Comparison of ENCODE assay signal across 16 mouse cellular contexts in genomic region chr13:112584556-112585237, GRCm38 (mm10). TPM values are rescaled to one million over a fixed set of nuclear protein-coding genes. Genes with fewer than 3 reads are reported as not detected.
"Had no signal": no experiment of that assay in that cellular context is flagged by ENCODE, and none has a peak within 500 bp of the region (broad histone marks: within the 10 kb centered on the region; RNA-seq: fewer than 3 reads in every experiment).

No protein-coding gene starts in this region.

- H3K4me1 ChIP-seq: stomach, embryonic 15.5 days had no signal

- H3K4me2 ChIP-seq: neural tube, embryonic 15.5 days; stomach, embryonic 15.5 days had no signal

- H3K9ac ChIP-seq: neural tube, embryonic 15.5 days; stomach, embryonic 15.5 days had no signal

- H3K27ac ChIP-seq: neural tube, embryonic 15.5 days; stomach, embryonic 15.5 days; stomach, postnatal 0 days had no signal

- H3K9me3 ChIP-seq: neural tube, embryonic 15.5 days; stomach, embryonic 15.5 days had no signal

- H3K4me3 ChIP-seq: neural tube, embryonic 15.5 days; stomach, embryonic 15.5 days had no signal

- H3K27me3 ChIP-seq: neural tube, embryonic 15.5 days; stomach, embryonic 15.5 days had no signal

- DNase-seq: retina, postnatal 1 day; right cerebral cortex, adult 18-20 months; right cerebral cortex, postnatal 14 days; right cerebral cortex, postnatal 25 days; right cerebral cortex, postnatal 4 days; spleen, adult 18-20 months; thymus, adult 18-20 months; thymus, adult 2 months; thymus, postnatal 14 days; thymus, postnatal 25 days; thymus, postnatal 36 days; thymus, postnatal 4 days had no signal

- H3K36me3 ChIP-seq: neural tube, embryonic 15.5 days; stomach, embryonic 15.5 days had no signal

RNA-seq across cellular contexts. Expression of gene Il31ra, which starts 9.5 kb away (rescaled TPM):
- polyA plus RNA-seq: small intestine, adult 2 months had no signal
